Mouse (Mus musculus) embryonic facial prominence, embryonic 12.5 days (tissue): ENCODE results near the gene Gm42791. TPM values are rescaled to one million over a fixed set of nuclear protein-coding genes. Genes with fewer than 3 reads are reported as not detected.

Experiments
- ATAC-seq: fragments of 200-750 bp; cut with Nextera tagmentation; 2 replicates; pipeline ENCODE4 v1.8.0; 2017; ENCODE audit not compliant: insufficient number of reproducible peaks, insufficient read depth, low FRiP score, low TSS enrichment
- H3K27ac ChIP-seq: fragments of 300-500 bp; sonication (generic); 2 replicates; pipeline ENCODE4 v1.5.1; 2016; ENCODE audit warnings: mild to moderate bottlenecking
- H3K27me3 ChIP-seq: fragments of 300-500 bp; sonication (generic); 2 replicates; pipeline ENCODE4 v1.6.1; 2016; ENCODE audit warnings: mild to moderate bottlenecking, moderate library complexity
- H3K36me3 ChIP-seq: fragments of 300-500 bp; sonication (generic); 2 replicates; pipeline ENCODE4 v1.6.1; 2016; ENCODE audit warnings: mild to moderate bottlenecking
- H3K4me1 ChIP-seq: fragments of 300-500 bp; sonication (generic); 2 replicates; pipeline ENCODE4 v1.6.1; 2016
- H3K4me2 ChIP-seq: fragments of 300-500 bp; sonication (generic); replicated peaks from 2 replicates; pipeline ENCODE4 v1.6.1; 2016; ENCODE audit warnings: mild to moderate bottlenecking, moderate library complexity
- H3K4me3 ChIP-seq: fragments of 300-500 bp; sonication (generic); 2 replicates; pipeline ENCODE4 v1.5.1; 2016; ENCODE audit warnings: mild to moderate bottlenecking
- H3K9ac ChIP-seq: fragments of 300-500 bp; sonication (generic); 2 replicates; pipeline ENCODE4 v1.6.1; 2016; ENCODE audit warnings: mild to moderate bottlenecking, moderate library complexity
- H3K9me3 ChIP-seq: fragments of 300-500 bp; sonication (generic); 2 replicates; pipeline ENCODE4 v1.6.1; 2016; ENCODE audit warnings: mild to moderate bottlenecking, moderate library complexity
- WGBS: fragments of 180-500 bp; shearing (Covaris S2); methylation state at CpG from one replicate; pipeline ENCODE4 v1.1.7; 2016; 5-methylcytosine and 5-hydroxymethylcytosine counted together
- polyA plus RNA-seq: library from polyadenylated mRNA; unstranded; fragments of >200 nt; fragmentation: Nextera tagmentation; extraction: Ambion mirVana; gene quantifications from 2 replicates; pipeline ENCODE4 v1.2.1, GENCODE M21; 2016

Gene Gm42791
- polyA plus RNA-seq, 1 experiment from 2014 or later = 3.4 TPM

DNA sequence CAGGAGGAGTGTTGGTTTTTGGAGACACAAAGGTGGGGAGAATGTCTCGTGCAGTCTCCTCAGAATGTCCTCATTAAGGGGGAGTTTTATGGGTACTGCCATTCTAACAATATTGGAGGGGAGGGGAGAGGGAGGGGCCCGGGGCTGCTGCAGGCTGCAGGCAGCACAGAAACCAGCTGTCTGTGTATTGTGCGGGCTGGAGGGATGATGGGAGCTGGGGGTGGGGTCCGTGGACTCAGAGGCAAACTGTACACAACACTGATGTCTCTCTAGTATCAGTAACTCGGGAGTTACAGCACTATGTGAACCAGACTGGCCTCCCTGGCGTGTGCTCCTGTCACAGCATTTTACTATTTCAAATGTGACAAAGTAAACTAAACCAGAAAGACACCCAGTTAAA lies 60.5 kb downstream of the Gm42791 start:
- no peak for ATAC-seq
- Histone ChIP-seq H3K36me3 (no peaks in the 10 kb centered on the region), H3K4me3 (no peak overlapping the region), H3K4me1 (peaks cover 4% of the 10 kb centered on the region; the same call in 1 of the 2 replicates), H3K27ac (no peak overlapping the region), H3K9me3 (0 out of 2 replicates have a peak, but pooled peaks cover 4% of the 10 kb centered on the region), H3K27me3 (no peaks in the 10 kb centered on the region), H3K9ac (no peak overlapping the region), H3K4me2 (no peak overlapping the region)
- 56% methylated on average over 6 of the region's 6 CpGs for WGBS

DNA sequence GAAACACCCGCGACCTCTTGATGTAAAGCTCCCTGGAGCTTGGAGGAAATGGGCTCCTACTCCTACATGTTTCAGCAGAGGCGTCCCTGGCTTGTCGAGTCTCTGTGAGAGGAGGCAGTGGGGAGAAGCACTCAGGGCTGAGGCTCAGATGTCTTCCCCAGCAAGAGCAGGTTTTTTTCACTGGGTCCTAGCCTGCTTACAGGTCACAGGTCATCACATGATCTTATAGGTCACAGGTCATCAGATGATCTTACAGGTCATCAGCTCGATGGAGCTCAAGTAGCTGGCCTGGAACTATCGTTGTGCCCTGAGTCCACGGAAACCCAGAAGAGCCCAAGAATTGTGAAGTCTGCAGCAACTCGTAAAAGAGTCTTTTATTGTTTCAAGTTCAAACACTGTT lies 61.2 kb downstream of the Gm42791 start:
- Histone ChIP-seq H3K36me3 (no peaks in the 10 kb centered on the region), H3K4me2 (no peak overlapping the region), H3K4me3 (no peak overlapping the region), H3K9me3 (0 out of 2 replicates have a peak, but pooled peaks cover 4% of the 10 kb centered on the region), H3K4me1 (peaks cover 7% of the 10 kb centered on the region; the same call in 1 of the 2 replicates), H3K9ac (no peak overlapping the region), H3K27me3 (no peaks in the 10 kb centered on the region), H3K27ac (no peak overlapping the region)
- 57% methylated on average over 8 of the region's 8 CpGs for WGBS
- no peak for ATAC-seq

- Histone ChIP-seq H3K9ac (no peak overlapping the region), H3K4me2 (no peak overlapping the region), H3K4me1 (peaks cover 10% of the 10 kb centered on the region; the same call in 1 of the 2 replicates), H3K4me3 (no peak overlapping the region), H3K27ac (no peak overlapping the region; the same call in 1 of the 2 replicates), H3K9me3 (no peaks in the 10 kb centered on the region), H3K36me3 (0 out of 2 replicates have a peak, but pooled peaks cover 3% of the 10 kb centered on the region), H3K27me3 (no peaks in the 10 kb centered on the region)
- WGBS = 86% methylated on average over 1 of the region's 1 CpGs
- ATAC-seq = no peak
Observed at GRCm38 (mm10) chr5:148931301-148931700, 63.6 kb downstream of the Gm42791 start.

DNA sequence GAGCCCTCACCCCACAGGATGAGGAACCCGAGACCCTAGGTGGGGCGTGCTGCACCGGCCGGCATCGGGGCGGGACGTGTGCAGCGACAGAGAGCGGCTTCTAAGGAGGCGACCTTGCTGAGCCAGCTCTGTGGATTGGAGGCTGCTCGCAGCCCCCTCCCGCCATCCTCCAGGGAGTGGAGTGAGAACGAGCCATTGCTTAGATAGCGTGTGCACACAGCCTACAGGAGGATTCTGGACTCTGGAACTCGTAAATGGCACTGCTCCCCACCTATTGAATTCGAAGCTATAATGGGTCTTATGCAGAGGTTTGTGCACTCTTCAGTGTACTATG lies 65.9 kb downstream of the Gm42791 start, which contains the start of gene Katnal1:
TSS of gene Katnal1 (minus strand) at position 205 of the 334 bp plus-strand sequence.
- Histone ChIP-seq H3K27ac (peak within 1 kb of the TSS; percentile 94), H3K9ac (peak within 1 kb of the TSS; percentile 82), H3K4me1 (peaks cover 7% of the 10 kb centered on the region; the same call in 1 of the 2 replicates), H3K4me2 (peak within 1 kb of the TSS; percentile 81), H3K9me3 (no peaks in the 10 kb centered on the region), H3K36me3 (peaks cover 11% of the 10 kb centered on the region; the same call in 1 of the 2 replicates), H3K4me3 (peak within 1 kb of the TSS; percentile 72), H3K27me3 (no peaks in the 10 kb centered on the region)
- 2% methylated on average over 16 of the region's 16 CpGs for WGBS
- ATAC-seq = no peak

DNA sequence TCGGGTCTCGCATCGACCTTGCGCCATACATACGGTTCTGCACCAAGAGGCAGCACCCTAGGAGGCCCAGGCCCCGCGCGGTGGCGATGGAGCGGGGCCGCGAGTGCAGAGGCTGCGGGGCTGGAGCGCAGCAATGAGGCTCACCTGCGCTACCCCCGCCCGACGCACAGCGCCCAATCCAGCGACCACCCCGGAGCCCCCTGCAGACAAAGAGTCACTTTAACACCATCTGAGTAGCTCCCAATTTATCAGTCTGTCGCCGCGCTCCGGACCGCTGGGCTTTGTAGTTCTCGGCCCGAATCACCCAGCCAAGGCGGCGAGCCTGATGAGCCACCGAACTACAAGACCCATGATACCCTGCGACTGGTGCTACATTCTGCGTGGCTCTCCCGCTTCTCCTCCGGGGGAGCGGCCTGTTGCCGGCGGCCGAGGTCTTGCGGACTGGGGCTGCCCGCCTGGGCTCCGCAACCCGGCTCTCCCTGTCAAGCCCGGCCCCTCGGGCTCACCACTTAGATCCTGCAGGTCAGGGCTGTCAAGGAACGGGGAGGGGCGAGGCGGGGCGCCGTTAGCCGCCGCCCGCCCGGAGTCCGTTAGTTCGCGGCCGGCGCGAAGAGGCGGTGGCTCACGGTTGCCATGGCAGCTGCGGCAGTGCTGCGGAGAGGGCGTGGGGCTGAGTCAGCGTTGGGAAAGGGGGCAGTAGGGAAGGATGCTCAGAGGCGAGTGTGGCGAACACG lies 66.4 kb downstream of the Gm42791 start:
- ATAC-seq = peak; percentile 97
- peaks cover 11% of the 10 kb centered on the region; the same call in 1 of the 2 replicates for H3K36me3 ChIP-seq
- peak overlapping the region; percentile 81 for H3K4me2 ChIP-seq
- peak overlapping the region; percentile 82 for H3K9ac ChIP-seq
- H3K4me3 ChIP-seq = peak overlapping the region; percentile 72
- H3K27me3 ChIP-seq = no peaks in the 10 kb centered on the region
- under 1% methylated on average over 69 of the region's 69 CpGs for WGBS
- H3K4me1 ChIP-seq = peaks cover 7% of the 10 kb centered on the region; the same call in 1 of the 2 replicates
- H3K9me3 ChIP-seq = no peaks in the 10 kb centered on the region
- H3K27ac ChIP-seq = peak overlapping the region; percentile 94

- peak overlapping the region; percentile 82 for H3K9ac ChIP-seq
- peaks cover 7% of the 10 kb centered on the region; the same call in 1 of the 2 replicates for H3K4me1 ChIP-seq
- H3K4me2 ChIP-seq = peak overlapping the region; percentile 81
- peak overlapping the region; percentile 72 for H3K4me3 ChIP-seq
- peak overlapping the region; percentile 94 for H3K27ac ChIP-seq
- ATAC-seq = no peak
- no peaks in the 10 kb centered on the region for H3K27me3 ChIP-seq
- H3K36me3 ChIP-seq = peaks cover 11% of the 10 kb centered on the region; the same call in 1 of the 2 replicates
- WGBS = 53% methylated on average over 5 of the region's 5 CpGs
- H3K9me3 ChIP-seq = no peaks in the 10 kb centered on the region
Observed at GRCm38 (mm10) chr5:148927717-148928223, 67.2 kb downstream of the Gm42791 start.

DNA sequence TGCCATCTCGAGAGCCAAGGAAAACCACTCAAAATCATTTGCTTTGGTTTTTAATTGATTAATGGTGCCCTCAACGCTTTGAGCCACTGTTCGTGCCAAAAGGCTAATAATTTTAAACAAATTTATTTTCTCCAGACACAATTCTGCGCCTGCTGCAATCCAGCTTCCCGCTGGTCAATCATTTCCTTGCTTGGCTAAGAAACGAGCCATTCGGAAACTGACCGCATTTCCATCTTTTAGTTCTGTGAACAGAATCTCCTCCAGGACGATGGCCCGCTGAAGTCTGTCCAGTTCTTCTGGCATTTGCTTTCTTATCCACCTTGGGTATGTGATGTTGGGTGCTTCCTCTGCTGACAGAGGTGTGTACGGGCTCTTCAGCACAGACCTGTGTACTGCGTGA lies 70.4 kb downstream of the Gm42791 start:
- H3K4me1 ChIP-seq = peaks cover 7% of the 10 kb centered on the region; the same call in 1 of the 2 replicates
- H3K36me3 ChIP-seq = peaks cover 11% of the 10 kb centered on the region; the same call in 1 of the 2 replicates
- no peak for ATAC-seq
- no peak overlapping the region for H3K27ac ChIP-seq
- no peak overlapping the region for H3K4me3 ChIP-seq
- H3K27me3 ChIP-seq = no peaks in the 10 kb centered on the region
- H3K9me3 ChIP-seq = no peaks in the 10 kb centered on the region
- H3K9ac ChIP-seq = no peak overlapping the region
- H3K4me2 ChIP-seq = no peak overlapping the region
- 91% methylated on average over 12 of the region's 12 CpGs for WGBS

GRCm38 (mm10) chr5:148924051-148924450 lies 70.9 kb downstream of the Gm42791 start:
- no peak for ATAC-seq
- Histone ChIP-seq H3K4me3 (no peak overlapping the region), H3K27me3 (no peaks in the 10 kb centered on the region), H3K4me1 (peaks cover 4% of the 10 kb centered on the region; the same call in 1 of the 2 replicates), H3K4me2 (no peak overlapping the region), H3K27ac (no peak overlapping the region), H3K9ac (no peak overlapping the region), H3K9me3 (no peaks in the 10 kb centered on the region), H3K36me3 (peaks cover 14% of the 10 kb centered on the region; the same call in 1 of the 2 replicates)
- WGBS = 89% methylated on average over 9 of the region's 9 CpGs

GRCm38 (mm10) chr5:148923408-148923807 lies 71.5 kb downstream of the Gm42791 start:
- H3K4me2 ChIP-seq = no peak overlapping the region
- WGBS = 73% methylated on average over 10 of the region's 10 CpGs
- H3K4me3 ChIP-seq = no peak overlapping the region
- no peak for ATAC-seq
- no peaks in the 10 kb centered on the region for H3K27me3 ChIP-seq
- no peaks in the 10 kb centered on the region for H3K9me3 ChIP-seq
- H3K9ac ChIP-seq = no peak overlapping the region
- H3K36me3 ChIP-seq = peaks cover 21% of the 10 kb centered on the region
- H3K27ac ChIP-seq = no peak overlapping the region
- peaks cover 3% of the 10 kb centered on the region; the same call in 1 of the 2 replicates for H3K4me1 ChIP-seq

DNA sequence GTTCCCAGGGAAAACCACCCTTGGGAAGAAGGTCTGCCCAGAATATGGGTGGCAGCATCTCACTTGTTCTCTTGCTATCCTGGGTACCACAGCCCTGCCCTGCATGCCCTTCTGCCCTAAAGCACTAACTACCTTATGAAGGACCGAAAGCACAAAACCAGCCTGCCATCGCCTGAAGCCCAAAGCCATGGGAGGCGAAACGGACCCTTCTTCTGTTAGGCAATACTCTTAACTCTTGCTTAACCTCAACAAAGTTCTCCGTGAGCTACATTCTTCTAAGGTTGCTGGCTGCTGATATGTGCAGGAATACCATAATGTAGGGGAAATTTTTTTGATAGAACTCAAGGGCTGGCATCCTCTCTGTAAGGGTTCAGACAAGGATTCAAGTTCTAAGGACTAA lies 72.2 kb downstream of the Gm42791 start:
- Histone ChIP-seq H3K4me1 (peaks cover 3% of the 10 kb centered on the region; the same call in 1 of the 2 replicates), H3K36me3 (peaks cover 26% of the 10 kb centered on the region), H3K4me2 (no peak overlapping the region), H3K4me3 (no peak overlapping the region), H3K27me3 (no peaks in the 10 kb centered on the region), H3K9ac (no peak overlapping the region), H3K27ac (no peak overlapping the region), H3K9me3 (no peaks in the 10 kb centered on the region)
- 83% methylated on average over 5 of the region's 5 CpGs for WGBS
- no peak for ATAC-seq

DNA sequence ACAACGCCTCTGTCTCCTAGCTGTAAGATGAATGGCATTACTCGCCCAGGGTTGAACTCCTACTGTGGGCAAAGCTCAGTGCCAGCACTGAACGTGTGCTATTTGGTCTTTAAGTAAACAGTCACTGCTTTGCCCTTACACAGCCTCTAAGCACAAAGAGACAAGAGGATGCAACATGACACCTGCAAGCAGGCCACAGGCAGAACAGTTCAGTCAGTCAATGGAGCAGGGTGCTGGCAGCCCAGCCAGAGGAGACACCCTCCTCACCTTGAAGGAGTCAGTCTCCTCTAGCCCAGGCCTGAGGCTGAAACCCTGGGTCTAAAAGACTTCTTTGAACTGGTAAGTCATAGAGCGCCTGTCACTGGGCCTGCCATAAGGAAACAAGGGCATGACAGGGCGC lies 76.9 kb downstream of the Gm42791 start:
- H3K4me3 ChIP-seq = no peak overlapping the region
- 75% methylated on average over 5 of the region's 5 CpGs for WGBS
- H3K4me2 ChIP-seq = no peak overlapping the region
- no peak overlapping the region for H3K27ac ChIP-seq
- H3K27me3 ChIP-seq = no peaks in the 10 kb centered on the region
- H3K4me1 ChIP-seq = no peaks in the 10 kb centered on the region
- no peak for ATAC-seq
- no peak overlapping the region for H3K9ac ChIP-seq
- peaks cover 35% of the 10 kb centered on the region for H3K36me3 ChIP-seq
- no peaks in the 10 kb centered on the region for H3K9me3 ChIP-seq

DNA sequence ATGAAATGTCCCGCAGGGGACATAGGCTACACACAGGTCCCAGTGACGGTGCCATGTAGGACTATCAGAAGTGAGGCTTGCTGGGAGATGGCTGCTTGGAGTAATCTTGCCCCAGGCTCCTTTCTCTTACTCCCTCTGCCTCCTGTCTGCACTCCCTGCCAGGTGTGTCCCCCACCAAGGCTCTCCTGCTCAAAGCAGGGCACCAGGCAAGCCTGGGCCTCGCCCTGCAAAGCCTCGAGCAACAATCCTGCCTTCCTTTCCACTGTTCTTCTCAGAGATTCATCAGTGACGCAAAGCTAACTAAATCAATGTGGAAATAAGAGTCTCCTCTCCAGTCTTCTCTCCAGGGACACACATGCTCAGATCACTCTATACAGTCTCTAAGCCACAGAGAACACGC lies 78.2 kb downstream of the Gm42791 start:
- Histone ChIP-seq H3K4me2 (no peak overlapping the region), H3K9me3 (no peaks in the 10 kb centered on the region), H3K9ac (no peak overlapping the region), H3K36me3 (peaks cover 39% of the 10 kb centered on the region), H3K4me1 (no peaks in the 10 kb centered on the region), H3K27me3 (no peaks in the 10 kb centered on the region), H3K4me3 (no peak overlapping the region), H3K27ac (no peak overlapping the region)
- ATAC-seq = no peak
- WGBS = 72% methylated on average over 6 of the region's 6 CpGs
